ENCODE assay signal across 14 mouse cellular contexts in genomic region chr9:91358851-91359687, GRCm38 (mm10). TPM values are rescaled to one million over a fixed set of nuclear protein-coding genes. Genes with fewer than 3 reads are reported as not detected.
DNase-seq lines count a peak whose midpoint lies in the region; ATAC-seq and TF ChIP-seq lines count a peak whose summit lies in the region.
"Had no signal": no experiment of that assay in that cellular context is flagged by ENCODE, and none has a peak within 500 bp of the region (broad histone marks: within the 10 kb centered on the region; RNA-seq: fewer than 3 reads in every experiment).

No protein-coding gene starts in this region.

- no peaks in the 10 kb centered on the region for H3K9me3 ChIP-seq in hindbrain, embryonic 10.5 days
- 0 out of 2 replicates have a peak, but pooled peaks cover 3% of the 10 kb centered on the region for H3K9me3 ChIP-seq in midbrain, embryonic 16.5 days (replicated peaks; ENCODE audit: control insufficient read depth, low read length, poor library complexity, severe bottlenecking)
- H3K9me3 ChIP-seq: limb, embryonic 12.5 days; lung, embryonic 15.5 days had no signal

- peaks cover 25% of the 10 kb centered on the region; the same call in 1 of the 2 replicates for H3K4me1 ChIP-seq in hindbrain, embryonic 10.5 days (replicated peaks)
- peaks cover 6% of the 10 kb centered on the region for H3K4me1 ChIP-seq in midbrain, embryonic 16.5 days (ENCODE audit: control insufficient read depth, insufficient read depth, low read length)
- H3K4me1 ChIP-seq in thymus, adult 2 months (replicated peaks; ENCODE audit: control insufficient read depth, insufficient read depth, low read length): peaks cover 5% of the 10 kb centered on the region; the same call in 1 of the 2 replicates

- H3K4me2 ChIP-seq in midbrain, embryonic 16.5 days (ENCODE audit: low read length): peak overlapping the region; percentile 52
- H3K4me2 ChIP-seq: limb, embryonic 12.5 days; lung, embryonic 15.5 days had no signal

- TF ChIP-seq POLR2A in thymus, adult 2 months (IDR thresholded peaks at IDR 0.05; ENCODE audit: control insufficient read depth, extremely low read depth, insufficient read depth, low read length, poor library complexity): no peak

- DNase-seq in R1 (ENCODE audit: low read depth, low spot score): peak; percentile 2
- peak; percentile 68 for DNase-seq in embryo, embryonic 10.5 days (ENCODE audit: low spot score)
- peak; percentile 51 for DNase-seq in hindbrain, embryonic 10.5 days (ENCODE audit: low spot score)
- DNase-seq in c-Kit-positive CD71-positive TER-119-positive erythroid progenitor cells, embryonic 14.5 days (ENCODE audit: low spot score): no peak
- DNase-seq in thymus, adult 2 months: no peak
- no peak for DNase-seq in kidney, postnatal 25 days
- DNase-seq: heart, adult 18-20 months; kidney, postnatal 36 days; right cerebral cortex, postnatal 4 days had no signal

- peak overlapping the region; percentile 82 for H3K27ac ChIP-seq in hindbrain, embryonic 10.5 days
- peak overlapping the region; percentile 61; the same call in 1 of the 2 replicates for H3K27ac ChIP-seq in midbrain, embryonic 16.5 days (ENCODE audit: low read length)
- no peak overlapping the region for H3K27ac ChIP-seq in thymus, adult 2 months (ENCODE audit: control insufficient read depth, insufficient read depth, low read length)
- H3K27ac ChIP-seq: limb, embryonic 12.5 days; lung, embryonic 15.5 days; stomach, postnatal 0 days had no signal

- peak overlapping the region; percentile 49; the same call in 1 of the 2 replicates for H3K9ac ChIP-seq in midbrain, embryonic 16.5 days (ENCODE audit: low read depth, low read length)
- H3K9ac ChIP-seq: limb, embryonic 12.5 days; lung, embryonic 15.5 days had no signal

- 10% methylated on average over 10 of the region's 10 CpGs for WGBS in hindbrain, embryonic 10.5 days
- 21% methylated on average over 10 of the region's 10 CpGs for WGBS in midbrain, embryonic 16.5 days
- WGBS in thymus, adult 2 months: 18% methylated on average over 10 of the region's 10 CpGs

- peaks cover 27% of the 10 kb centered on the region for H3K36me3 ChIP-seq in hindbrain, embryonic 10.5 days
- no peaks in the 10 kb centered on the region for H3K36me3 ChIP-seq in midbrain, embryonic 16.5 days (ENCODE audit: control insufficient read depth, insufficient read depth, low read length)
- no peaks in the 10 kb centered on the region for H3K36me3 ChIP-seq in thymus, adult 2 months (ENCODE audit: control insufficient read depth, insufficient read depth, low read length)
- H3K36me3 ChIP-seq: limb, embryonic 12.5 days; lung, embryonic 15.5 days had no signal

- TF ChIP-seq CTCF in thymus, adult 2 months (IDR thresholded peaks at IDR 0.05; ENCODE audit: borderline replicate concordance, control insufficient read depth, extremely low read depth, insufficient read depth, low read length, poor library complexity): no peak

- H3K4me3 ChIP-seq in hindbrain, embryonic 10.5 days: peak overlapping the region; percentile 69
- H3K4me3 ChIP-seq in midbrain, embryonic 16.5 days (ENCODE audit: low read depth, low read length): peak overlapping the region; percentile 33
- H3K4me3 ChIP-seq in thymus, adult 2 months (ENCODE audit: control insufficient read depth, insufficient read depth, low read length): no peak overlapping the region
- H3K4me3 ChIP-seq: erythroblast, embryonic 14.5 days; limb, embryonic 12.5 days; lung, embryonic 15.5 days had no signal

- ATAC-seq in midbrain, embryonic 16.5 days: no peak

- peaks cover 100% of the 10 kb centered on the region for H3K27me3 ChIP-seq in hindbrain, embryonic 10.5 days (ENCODE audit: insufficient read depth, poor library complexity, severe bottlenecking)
- H3K27me3 ChIP-seq in midbrain, embryonic 16.5 days (ENCODE audit: control insufficient read depth, insufficient read depth, low read depth, low read length): peaks cover 16% of the 10 kb centered on the region
- peaks cover 14% of the 10 kb centered on the region; the same call in 1 of the 2 replicates for H3K27me3 ChIP-seq in thymus, adult 2 months (ENCODE audit: control insufficient read depth, insufficient read depth, low read length)

RNA-seq across cellular contexts. Expression of gene Zic4, which starts 3.1 kb away (rescaled TPM):
- 16.9 and 19.8 TPM in 2 replicates for polyA plus RNA-seq in hindbrain, embryonic 10.5 days (2016; fragmentation: Nextera tagmentation; extraction: Ambion mirVana)
- 55.8 and 154 TPM in 2 replicates for polyA plus RNA-seq in midbrain, embryonic 16.5 days (2015; fragmentation: Nextera tagmentation; extraction: Ambion mirVana)
- not detected in 2 replicates for polyA plus RNA-seq in thymus, adult 2 months (2012; rRNA removed)
- polyA plus RNA-seq: lung, embryonic 15.5 days; stomach, postnatal 0 days had no signal

RNA-seq across cellular contexts. Expression of gene Zic1, which starts 6.5 kb away (rescaled TPM):
- 6.9 and 8.1 TPM in 2 replicates for polyA plus RNA-seq in hindbrain, embryonic 10.5 days (2016; fragmentation: Nextera tagmentation; extraction: Ambion mirVana)
- polyA plus RNA-seq in midbrain, embryonic 16.5 days (2015; fragmentation: Nextera tagmentation; extraction: Ambion mirVana): 9.1 and 20.6 TPM in 2 replicates
- polyA plus RNA-seq in thymus, adult 2 months (2012; rRNA removed): 0.19 and 0.28 TPM in 2 replicates
- polyA plus RNA-seq: erythroblast, embryonic 14.5 days; stomach, postnatal 0 days had no signal

Comparison
In these comparisons a context has a peak if more than half of its experiments do, and no peak if none do; other contexts are left out.
1. DNase-seq: peak in R1 (single experiment), embryo, embryonic 10.5 days (single experiment) and hindbrain, embryonic 10.5 days (single experiment); none in c-Kit-positive CD71-positive TER-119-positive erythroid progenitor cells, embryonic 14.5 days (single experiment), thymus, adult 2 months (single experiment) and kidney, postnatal 25 days (0 of 2).
2. RNA of gene Zic4, which starts 3.1 kb away (polyA plus RNA-seq): 55.8 to 154 TPM in midbrain, embryonic 16.5 days and 16.9 to 19.8 TPM in hindbrain, embryonic 10.5 days; not detected in thymus, adult 2 months; every median in the first group is over 10 times any median in the second.